Mouse (Mus musculus) CD4-positive, CD25-positive, alpha-beta regulatory T cell, adult 4 months (primary cell): ENCODE data around the gene Gm21972. TPM values are rescaled to one million over a fixed set of nuclear protein-coding genes. Genes with fewer than 3 reads are reported as not detected.

Experiments
- ATAC-seq: one replicate; pipeline ENCODE4 v1.8.0; 2017
- polyA plus RNA-seq, 2 experiments: library from polyadenylated mRNA; unstranded; fragments of 100-300 nt; shearing (Covaris generic); gene quantifications; one replicate each; pipeline ENCODE4 v1.2.1; 2017

Gene Gm21972
- polyA plus RNA-seq = not detected

DNA sequence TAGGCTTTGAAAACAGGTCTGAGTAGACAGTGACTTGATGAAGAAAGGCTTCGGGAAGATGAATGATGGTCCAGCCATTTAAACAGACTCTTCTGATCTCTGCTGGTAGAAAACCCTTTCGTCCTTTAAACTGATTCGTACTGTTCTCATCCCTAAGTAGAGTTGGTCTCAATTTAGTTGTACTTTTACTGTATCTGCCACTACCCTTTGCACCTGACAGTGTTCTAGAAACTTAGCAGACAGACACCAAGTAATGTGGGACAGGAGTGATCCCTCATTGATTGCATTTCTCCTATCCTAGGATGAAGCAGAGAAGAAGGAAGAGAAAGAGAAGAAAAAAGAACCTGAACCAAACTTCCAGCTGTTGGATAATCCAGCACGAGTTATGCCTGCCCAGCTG lies at the start of gene Gm21972:
Gm21972 (plus strand) TSS at position 301 of the 400 bp plus-strand sequence.
- no peak for ATAC-seq

- ATAC-seq = no peak
Observed at GRCm38 (mm10) chr1:86094413-86094812, 39.0 kb upstream of the Gm21972 start.

- ATAC-seq = no peak
Observed at GRCm38 (mm10) chr1:86105054-86105453, 28.4 kb upstream of the Gm21972 start.

GRCm38 (mm10) chr1:86111779-86112178 lies 21.7 kb upstream of the Gm21972 start, which contains the start of gene Htr2b:
Htr2b (minus strand) TSS chr1:86111970.
- ATAC-seq = no peak

- ATAC-seq = no peak
Observed at GRCm38 (mm10) chr1:86114141-86114540, 19.3 kb upstream of the Gm21972 start.

DNA sequence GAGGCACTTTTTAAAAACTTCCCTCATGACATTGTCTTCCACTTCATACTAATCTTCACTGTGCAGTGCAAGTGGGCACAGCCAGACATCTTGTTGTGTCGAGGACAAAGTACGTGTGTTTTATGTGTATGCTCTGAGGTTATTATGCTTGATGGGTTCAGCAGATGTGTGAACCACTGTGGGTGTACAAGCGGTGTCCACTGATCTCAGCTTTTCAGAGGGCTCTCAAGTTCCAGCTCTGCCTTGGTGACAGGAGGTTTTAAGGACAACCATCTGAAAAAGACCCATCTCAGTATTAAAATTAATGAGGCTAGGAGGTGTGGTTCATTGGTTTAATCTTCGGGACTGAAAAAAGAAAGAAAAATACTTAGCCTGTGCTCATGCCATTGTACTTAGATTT lies 13.9 kb upstream of the Gm21972 start:
- ATAC-seq = no peak

DNA sequence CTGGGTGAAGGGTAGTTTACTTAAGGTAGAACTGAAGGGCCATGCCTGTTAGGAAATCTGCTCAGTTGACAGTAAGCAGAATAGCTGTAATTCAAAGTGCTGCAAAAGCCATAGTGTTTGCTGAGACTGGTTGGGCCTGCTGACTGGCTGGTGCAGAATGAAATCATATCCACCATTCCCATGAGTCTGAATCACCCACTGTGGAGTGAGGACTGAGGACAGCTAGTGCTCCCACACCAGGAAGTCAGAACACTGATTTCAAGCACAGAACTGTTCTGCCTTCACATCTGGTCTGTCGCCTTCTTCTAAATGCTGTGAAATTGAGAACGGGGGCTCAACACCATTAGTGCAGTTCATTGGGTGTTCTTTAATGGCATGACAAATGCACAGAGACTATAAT lies 7.4 kb upstream of the Gm21972 start:
- ATAC-seq = no peak

GRCm38 (mm10) chr1:86135315-86135714 lies 1.9 kb downstream of the Gm21972 start:
- ATAC-seq = no peak

DNA sequence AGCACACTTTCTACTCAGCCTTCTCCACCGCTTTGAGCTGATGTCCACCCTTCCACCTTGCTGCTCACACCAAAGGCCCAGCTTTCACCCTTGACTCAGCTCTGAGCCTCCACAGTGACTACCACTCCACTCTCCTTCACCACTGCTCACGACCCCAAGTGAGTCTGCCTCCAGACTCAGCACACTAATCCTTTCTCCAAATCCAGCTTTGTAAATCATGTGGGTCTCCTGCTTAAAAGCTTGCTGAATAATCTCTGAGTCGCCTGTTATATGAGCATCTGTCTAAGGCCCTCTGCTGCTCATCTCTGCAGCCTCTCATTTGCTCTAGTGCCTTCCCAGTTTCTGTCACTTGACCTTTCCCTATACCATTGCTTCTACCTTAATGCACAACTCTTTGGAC lies 7.6 kb downstream of the Gm21972 start:
- no peak for ATAC-seq

DNA sequence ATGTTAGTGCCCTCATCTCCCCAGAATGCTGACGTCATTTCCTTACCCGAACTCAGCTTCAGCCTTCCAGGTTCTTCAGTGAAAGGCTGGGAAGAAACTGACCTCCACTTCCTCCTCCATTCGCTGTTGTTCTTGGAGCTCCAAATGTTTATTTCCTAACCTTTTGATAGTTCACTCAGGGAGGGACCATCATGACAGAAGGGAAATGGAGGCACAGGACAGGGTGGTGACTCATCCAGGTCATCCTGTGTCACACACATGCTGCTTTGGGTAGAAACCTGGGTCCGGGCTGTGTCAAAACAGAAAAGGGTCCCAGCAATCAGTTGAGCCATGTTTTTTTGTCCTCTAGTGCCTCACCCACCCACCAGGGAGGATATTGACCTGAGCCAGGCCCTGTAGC lies 9.7 kb downstream of the Gm21972 start:
- no peak for ATAC-seq

DNA sequence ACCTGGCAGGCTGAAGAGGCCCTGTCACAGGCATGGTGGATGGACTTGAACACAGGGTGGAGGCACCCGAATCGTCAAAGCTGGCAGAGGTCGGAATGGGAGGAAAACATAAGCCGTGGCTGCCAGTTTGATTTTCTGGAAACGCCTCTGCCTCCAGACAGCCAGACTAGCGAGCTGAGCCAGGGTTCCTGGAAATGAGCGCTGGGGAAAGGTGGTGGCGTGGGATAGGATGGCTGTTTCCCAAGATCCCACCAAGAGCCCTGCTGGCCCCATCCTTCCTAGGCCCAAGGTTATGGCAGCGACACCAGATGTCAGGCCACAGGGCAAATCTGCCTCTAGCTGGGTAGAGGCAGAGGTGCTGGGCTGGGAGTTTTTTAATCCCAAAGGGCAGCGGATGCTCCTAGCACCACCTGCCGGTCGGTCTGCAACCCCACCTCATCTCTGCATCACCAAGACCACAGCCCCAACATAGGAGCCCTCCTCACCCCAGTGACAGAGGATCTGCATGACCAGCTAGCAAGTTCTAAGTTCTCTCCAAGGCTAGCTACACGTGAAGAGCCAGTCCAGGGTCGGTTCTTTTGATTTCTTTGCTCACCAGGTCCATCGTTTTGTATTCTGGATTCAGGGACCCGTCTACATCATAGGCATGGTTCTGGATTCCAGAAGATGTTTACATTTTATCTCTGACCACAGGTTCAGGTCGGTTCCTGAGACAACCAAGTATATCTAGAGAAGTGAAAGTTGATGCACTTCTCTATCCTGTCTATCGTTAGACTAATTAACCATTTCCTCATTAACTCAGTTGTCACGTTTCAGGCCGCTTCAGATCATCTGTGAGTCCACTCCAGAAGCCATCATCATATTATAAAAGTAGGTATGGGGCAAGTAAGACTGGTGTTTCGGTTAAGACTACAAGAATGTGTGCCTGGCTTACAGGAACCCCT lies 10.8 kb downstream of the Gm21972 start:
- no peak for ATAC-seq

DNA sequence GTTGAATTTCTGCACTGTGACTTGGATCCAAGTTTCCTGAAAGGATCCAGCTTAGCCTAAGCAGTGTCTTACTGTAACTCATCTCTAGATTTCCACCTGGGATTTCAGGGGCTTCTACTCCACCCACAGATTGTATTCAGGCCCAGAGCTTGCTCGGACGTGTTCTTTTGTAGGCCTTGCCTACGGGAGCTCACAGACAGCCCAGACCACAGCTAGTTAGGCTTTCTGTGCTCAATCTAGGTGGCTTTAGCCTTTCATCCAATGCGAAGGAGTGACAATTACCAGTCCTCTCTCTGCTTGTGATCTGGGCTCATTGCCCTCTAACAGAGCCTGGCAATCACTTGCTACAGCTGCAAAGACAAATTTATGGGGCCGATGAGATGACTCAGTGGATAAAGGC lies 12.9 kb downstream of the Gm21972 start:
- ATAC-seq = no peak

- no peak for ATAC-seq
Observed at GRCm38 (mm10) chr1:86147557-86147956, 14.1 kb downstream of the Gm21972 start.

DNA sequence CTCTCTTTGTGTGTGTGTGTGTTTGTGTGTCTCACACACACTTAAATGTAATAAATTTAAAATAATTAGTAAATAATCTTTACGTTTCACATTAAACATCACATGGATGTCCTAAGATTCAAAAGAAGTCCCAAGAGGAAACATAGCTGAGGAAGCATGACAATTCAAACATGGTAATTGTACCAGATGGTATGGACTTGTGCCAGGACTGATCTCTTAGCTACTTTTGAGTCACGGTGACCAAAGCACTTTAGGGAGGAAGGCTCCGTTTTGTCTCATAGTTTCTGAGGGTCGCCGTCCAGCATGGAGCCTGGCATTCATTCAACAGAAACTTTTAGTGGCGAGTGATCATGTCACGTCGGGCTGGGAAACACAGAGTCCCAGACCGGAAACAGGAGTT lies 14.7 kb downstream of the Gm21972 start:
- ATAC-seq = no peak

DNA sequence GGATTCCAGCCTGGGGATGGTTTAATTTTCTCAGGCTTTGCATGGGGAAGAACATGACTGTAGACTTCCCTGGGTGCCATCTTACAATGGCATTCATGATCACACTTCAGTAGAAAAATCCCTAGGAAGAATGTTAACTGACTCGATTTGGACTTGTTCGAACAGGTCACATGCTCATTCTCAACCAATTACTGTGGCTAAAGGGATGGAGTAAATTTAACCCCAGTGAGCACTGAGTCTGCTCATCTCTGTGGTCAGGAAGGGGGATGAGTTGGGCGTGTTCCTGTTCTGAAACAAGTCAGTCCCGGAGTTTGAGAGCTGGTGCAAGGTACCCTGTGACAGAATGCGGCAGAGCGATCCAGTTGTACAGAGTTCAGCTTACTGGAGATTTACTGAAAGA lies 17.5 kb downstream of the Gm21972 start:
- ATAC-seq = no peak

DNA sequence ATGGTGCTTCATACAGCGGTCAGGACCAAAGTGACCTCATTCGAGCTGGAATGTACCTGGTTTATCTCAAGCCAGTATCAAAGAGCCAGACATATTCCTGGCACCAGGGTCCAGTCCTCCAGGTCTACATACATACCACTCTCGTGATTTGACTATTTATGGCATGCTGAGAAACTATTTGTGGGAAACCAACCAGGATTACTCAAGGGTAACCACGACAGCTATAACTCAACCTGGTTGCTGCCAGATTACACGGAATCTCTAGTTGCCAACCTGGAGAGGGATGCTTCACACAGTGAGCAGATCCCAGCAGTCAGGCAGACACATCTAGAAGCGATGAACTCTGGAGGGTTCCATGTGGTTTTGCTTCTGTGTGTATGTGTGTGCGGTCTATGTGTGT lies 17.9 kb downstream of the Gm21972 start:
- ATAC-seq = no peak

DNA sequence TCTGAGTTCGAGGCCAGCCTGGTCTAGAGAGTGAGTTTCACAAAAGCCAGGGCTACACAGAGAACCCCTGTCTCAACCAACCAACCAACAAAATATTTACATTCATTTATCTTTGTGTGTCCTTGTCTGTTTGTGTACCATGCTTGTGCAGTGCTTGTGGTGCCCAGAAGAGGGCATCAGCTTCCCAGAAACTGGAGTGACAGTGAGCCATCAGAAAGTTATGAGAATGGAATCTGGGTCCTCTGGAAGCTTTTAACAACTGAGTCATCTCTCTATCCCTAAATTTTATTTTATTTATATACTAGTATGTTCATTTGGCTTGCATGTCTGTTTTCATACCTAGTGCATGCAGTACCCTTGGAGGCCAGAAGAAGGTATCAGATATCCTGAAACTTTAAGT lies 19.2 kb downstream of the Gm21972 start:
- ATAC-seq = no peak

DNA sequence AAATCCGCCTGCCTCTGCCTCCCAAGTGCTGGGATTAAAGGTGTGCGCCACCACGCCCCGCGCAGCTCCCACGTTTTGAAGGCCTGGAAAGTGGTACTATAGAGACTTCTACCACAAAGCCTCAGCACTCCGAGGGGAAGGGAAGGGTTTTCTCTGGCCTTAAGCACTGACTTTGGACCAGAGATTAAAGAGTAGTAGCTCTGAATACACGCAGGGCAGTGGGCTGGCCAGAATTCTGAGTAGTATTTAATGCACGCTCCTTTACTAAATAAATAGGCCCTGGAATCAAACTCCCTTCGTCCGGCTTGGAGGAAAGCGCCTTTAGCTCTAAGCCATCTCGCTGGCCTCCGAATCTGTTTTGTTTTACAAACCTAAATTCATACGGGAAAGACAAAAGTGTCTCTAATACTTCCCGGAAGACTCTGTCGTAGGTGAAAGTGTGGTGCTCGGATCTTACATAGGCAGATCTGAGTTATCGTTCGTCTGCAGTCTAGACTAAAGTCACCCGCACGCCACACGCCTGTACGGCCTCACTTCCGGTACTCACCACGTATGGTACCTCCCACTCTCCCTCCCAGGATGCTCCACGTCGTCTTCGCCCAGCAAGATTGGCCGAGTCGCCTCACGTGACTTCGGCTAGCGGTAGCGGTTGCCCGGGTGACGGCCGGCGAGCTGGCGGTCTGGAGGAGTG lies 20.8 kb downstream of the Gm21972 start, which contains the start of gene Armc9:
Armc9 (plus strand) TSS at position 648 of the 691 bp plus-strand sequence.
- peak; percentile 100 for ATAC-seq

DNA sequence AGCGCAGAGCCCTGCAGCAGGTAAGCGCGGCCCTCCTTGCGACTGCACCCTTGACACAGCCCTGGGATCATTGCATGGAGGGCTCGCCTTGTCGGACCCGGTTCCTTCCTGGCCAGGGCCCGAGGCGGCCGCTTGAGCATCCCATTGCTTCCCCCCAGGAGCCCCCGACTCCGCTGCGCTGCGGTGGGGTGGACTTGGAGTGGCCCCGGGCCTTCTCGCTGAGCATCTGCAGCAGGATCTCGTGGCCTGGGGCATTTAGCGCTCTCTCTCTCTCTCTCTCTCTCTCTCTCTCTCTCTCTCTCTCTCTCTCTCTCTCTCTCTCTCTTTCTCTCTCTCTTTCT lies 21.4 kb downstream of the Gm21972 start:
- ATAC-seq = no peak

DNA sequence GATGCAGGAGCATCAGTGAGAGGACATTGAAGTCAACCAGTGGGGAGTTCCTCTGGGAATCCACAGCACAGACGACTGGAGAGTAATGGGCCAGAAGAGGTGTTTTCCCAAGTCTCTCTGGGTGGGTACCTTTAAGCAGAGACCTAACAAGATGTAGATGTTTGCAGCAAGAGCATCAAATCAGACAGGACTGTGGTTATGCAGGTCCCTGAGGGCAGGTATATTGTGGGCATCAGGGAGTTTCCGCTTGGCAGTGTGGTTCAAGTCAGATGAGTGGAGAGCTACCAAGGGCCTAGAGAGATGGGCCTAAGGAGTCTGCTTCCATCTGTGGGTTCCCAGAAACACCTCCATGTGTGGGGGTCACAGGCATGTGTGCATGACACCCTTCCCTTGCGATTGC lies 22.6 kb downstream of the Gm21972 start:
- no peak for ATAC-seq

DNA sequence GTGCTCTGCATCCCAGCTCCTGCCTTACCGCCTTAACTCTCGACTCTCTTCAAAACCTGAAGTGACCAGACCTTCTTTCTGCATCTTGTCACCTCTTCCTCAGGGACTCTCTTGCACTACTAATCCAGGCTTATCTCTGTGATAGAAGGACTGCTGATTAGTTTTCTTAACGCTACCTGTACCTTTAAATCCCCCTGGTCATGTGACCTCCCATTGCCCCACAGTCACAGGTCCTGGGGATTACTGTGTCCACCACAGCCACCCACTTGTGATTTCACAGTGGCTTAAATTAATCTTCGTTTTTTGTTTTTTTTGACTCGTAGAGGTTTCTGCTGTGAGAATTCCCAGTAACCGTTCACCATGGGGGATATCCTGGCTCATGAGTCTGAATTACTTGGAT lies 23.2 kb downstream of the Gm21972 start:
- no peak for ATAC-seq

DNA sequence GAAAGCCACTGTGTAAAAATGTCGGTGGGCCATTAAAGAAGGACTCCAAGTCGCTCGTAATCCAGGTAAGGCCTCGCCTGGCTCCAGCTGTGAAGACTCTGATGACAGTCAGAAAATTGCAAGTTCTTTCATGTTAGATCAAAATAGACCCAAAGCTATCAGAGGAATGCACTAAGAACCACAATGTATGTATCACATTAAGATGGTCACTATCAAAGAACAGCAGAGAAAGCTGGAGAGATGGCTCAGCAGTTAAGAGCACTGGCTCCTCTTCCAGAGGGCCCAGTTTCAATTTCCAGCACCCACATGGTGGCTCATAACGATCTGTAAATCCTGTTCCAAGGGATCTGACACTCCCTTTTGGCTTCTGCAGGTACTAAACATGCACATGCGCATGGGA lies 26.6 kb downstream of the Gm21972 start:
- ATAC-seq = no peak

DNA sequence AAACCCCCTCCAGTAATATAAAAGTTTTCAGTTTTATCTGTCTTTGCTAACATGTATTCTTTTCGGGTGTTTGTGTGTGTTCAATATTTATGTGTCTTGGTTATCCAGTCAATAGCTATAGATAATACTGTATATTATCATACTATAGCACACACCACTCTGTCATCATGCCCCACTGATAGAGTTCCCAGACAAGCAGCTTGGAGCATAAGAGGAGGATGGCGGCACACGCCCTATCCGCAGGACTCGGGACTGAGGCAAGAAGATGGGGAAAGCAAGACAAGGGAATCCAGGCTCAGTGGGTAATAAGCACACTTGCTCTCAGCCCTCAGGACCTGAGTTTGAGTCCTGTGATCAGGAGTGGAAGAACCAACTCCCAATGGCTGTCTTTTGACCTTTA lies 27.0 kb downstream of the Gm21972 start:
- ATAC-seq = no peak

DNA sequence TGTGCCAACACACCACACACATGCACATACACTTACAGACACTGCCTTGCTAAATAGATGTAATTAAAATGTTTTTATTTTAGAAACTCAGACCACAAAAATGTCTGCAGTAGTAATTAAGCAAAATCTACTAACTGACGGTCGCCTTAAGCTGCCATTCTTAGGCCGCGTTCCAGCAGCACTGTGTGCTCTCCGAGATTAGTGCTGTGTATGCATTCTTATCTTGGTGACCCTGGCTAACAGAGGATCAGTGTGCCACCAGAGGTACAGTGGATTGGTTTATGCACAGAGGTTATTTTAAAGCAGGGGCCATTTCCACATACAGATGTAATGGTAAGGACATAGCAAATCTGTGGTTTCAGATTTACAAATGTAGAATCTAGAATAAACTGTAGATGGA lies 27.6 kb downstream of the Gm21972 start:
- ATAC-seq = no peak
